Mouse (Mus musculus) layer of hippocampus, adult 2 months (tissue): ENCODE data around the gene Plcb3. TPM values are rescaled to one million over a fixed set of nuclear protein-coding genes. Genes with fewer than 3 reads are reported as not detected.

Source experiments
- DNase-seq, 2 experiments: peaks; one replicate each; pipeline ENCODE4 v3.0.0; 2022; ENCODE audit warnings: low spot score in 2 of 2
- H3K27ac ChIP-seq: fragments of 200-600 bp; 2 replicates; pipeline ENCODE4 v1.8.1; 2022
- H3K4me3 ChIP-seq: fragments of 200-600 bp; 2 replicates; pipeline ENCODE4 v1.8.1; 2022; ENCODE audit warnings: mild to moderate bottlenecking
- CTCF ChIP-seq: fragments of 200-600 bp; conservative IDR thresholded peaks from 2 replicates; pipeline ENCODE4 v1.8.1; 2022; ENCODE audit warnings: antibody characterized with exemption, mild to moderate bottlenecking, moderate library complexity
- long read RNA-seq, 2 experiments: library from polyadenylated mRNA; stranded (forward); transcript quantifications; one replicate each; pipeline ENCODE4 v2.0.0; 2021; ENCODE audit warnings: borderline mapping rate in 2 of 2
- total RNA-seq, 2 experiments: library from RNA; stranded (reverse); gene quantifications; 2 replicates each; pipeline ENCODE4 v1.2.3; 2021

Plcb3 gene
- total RNA-seq: 10 to 100 TPM; 14.8 to 17.4 TPM
- long read RNA-seq, experiment 1, full-length matches to known transcripts: 17 of 31 reads
- long read RNA-seq, experiment 1, partial matches to known transcripts: 7 of 31 reads
- long read RNA-seq, experiment 1, other reads (novel, unspliced or antisense): 7 of 31 reads
- long read RNA-seq, experiment 2, full-length matches to known transcripts: 25 of 33 reads
- long read RNA-seq, experiment 2, partial matches to known transcripts: 2 of 33 reads
- long read RNA-seq, experiment 2, other reads (novel, unspliced or antisense): 6 of 33 reads

DNA sequence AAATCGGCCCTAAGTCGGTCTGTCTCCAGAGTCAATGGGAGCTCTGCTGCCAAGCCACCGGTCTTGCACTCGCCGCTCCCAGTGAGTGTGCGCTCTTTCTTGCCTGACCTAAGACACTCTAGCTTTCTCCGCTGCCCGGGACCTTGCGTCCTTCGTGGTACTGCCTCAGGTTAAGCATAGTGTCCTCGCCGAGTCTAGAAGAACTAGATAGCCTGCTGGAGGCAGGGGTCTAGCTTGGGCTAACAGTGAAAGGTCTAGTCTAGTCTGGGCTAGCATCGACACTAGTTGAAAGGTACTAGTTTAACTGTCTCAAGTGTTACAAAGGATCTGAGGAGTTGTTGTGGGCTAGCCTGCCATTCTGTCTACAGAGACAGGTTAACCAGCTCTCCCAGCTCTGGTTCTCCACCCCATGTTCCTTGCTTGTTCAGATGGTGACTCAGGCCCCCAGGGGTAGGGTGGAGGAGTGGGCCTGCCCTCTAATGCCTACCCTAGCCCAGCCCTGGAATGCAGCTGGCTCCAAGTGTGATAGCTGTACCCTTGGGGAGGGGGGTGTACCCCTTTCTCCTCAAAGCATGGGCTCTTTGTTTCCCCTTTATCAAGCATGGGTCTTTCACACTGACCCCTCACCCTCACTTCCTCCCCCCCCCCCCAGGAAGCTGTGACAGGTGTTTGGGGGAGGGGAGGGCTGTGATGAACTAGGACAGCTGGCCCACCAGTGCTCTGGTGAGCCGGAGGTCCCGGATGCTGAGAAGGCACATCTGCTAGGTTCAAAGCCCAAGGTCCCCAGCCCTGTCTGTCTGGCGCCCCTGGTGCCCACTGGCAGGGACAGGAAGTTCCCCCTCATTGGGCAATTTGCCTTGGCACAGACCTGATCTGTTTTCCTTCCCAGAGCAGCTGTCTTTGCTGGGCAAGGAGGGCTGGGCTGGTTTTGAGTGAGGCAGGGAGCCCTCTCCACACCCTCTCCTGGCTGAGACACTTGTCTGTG, at the start of gene Plcb3:
Plcb3 (minus strand) TSS at position 934 of the 985 bp plus-strand sequence.
- peak within 1 kb of the TSS; percentile 88 for H3K27ac ChIP-seq
- peak; percentile 65 to 70 for DNase-seq
- peak within 1 kb of the TSS; percentile 59 for H3K4me3 ChIP-seq
- peak; percentile 59 for TF ChIP-seq CTCF

DNA sequence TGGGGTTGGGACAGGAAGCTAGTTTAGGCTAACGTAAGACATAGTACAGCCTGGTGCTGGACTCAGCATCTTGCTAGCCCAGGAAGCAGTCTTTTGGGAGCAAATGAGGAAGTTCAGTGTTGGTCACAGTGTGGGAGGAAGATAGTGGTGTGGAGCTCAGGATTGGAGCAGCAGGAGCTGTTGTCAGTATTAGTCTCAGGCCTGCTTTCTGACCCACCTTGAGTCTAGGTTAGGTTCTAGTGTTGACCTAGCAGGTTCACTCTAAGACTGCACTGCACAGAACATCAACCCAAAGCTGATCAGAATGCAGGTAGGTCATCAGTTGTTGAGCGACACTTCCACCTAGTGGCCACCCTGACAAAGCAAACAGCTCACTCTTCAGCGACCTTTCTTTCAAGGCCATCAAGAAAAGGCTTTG, 44.0 kb upstream of the Plcb3 start:
- peak; percentile 81 for TF ChIP-seq CTCF
- Histone ChIP-seq H3K27ac (no peak overlapping the region; the same call in 1 of the 2 replicates), H3K4me3 (no peak overlapping the region)
- DNase-seq: no peak

DNA sequence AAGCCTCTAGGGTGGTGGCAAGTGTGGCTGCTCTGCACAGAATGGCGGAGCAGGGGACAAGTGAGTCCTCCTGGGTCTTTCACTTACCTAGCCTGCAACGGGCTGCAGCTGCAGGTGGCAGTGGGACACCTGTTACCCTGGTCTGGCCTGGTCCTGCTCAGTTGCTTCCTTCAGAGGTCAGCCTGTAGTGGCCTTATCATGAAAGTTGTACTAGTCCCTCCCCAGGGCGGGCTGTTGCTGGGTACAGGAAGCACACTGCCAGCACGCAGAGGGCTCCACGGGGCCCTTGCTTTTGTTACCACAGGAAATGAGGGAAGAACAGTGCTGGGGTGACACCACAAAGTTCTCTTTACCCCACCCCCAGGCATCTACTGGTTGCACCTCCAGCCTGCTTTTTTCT, 42.9 kb upstream of the Plcb3 start, which contains the start of gene Fermt3:
Fermt3 (minus strand) TSS at position 279 of the 400 bp plus-strand sequence.
- TF ChIP-seq CTCF: no peak
- H3K27ac ChIP-seq: peak within 1 kb of the TSS; percentile 21
- no peak for DNase-seq
- H3K4me3 ChIP-seq: no peak within 1 kb of the TSS; the same call in 1 of the 2 replicates

DNA sequence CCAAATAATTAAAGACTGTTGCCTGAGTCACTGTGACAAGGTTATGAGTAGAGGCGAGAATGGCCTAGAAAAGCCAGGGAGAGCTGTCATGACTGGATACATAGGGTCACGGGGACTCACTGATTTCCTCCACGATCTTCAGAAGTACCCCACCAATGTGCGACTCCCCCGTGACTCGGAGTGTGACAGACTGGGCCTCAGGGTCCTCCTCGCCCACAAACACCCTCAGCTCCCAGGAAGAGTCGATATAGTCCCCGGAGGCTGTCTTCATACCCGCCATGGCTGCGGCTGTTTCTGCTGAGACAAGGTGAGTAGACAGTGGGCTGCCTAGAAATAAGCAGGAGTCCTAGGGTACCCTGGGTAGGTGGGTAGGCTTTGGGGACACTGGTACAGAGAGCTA, 42.3 kb upstream of the Plcb3 start:
- Histone ChIP-seq H3K4me3 (no peak overlapping the region; the same call in 1 of the 2 replicates), H3K27ac (0 out of 2 replicates have a peak overlapping the region, but pooled peaks have one; percentile 18)
- no peak for TF ChIP-seq CTCF
- DNase-seq: no peak

DNA sequence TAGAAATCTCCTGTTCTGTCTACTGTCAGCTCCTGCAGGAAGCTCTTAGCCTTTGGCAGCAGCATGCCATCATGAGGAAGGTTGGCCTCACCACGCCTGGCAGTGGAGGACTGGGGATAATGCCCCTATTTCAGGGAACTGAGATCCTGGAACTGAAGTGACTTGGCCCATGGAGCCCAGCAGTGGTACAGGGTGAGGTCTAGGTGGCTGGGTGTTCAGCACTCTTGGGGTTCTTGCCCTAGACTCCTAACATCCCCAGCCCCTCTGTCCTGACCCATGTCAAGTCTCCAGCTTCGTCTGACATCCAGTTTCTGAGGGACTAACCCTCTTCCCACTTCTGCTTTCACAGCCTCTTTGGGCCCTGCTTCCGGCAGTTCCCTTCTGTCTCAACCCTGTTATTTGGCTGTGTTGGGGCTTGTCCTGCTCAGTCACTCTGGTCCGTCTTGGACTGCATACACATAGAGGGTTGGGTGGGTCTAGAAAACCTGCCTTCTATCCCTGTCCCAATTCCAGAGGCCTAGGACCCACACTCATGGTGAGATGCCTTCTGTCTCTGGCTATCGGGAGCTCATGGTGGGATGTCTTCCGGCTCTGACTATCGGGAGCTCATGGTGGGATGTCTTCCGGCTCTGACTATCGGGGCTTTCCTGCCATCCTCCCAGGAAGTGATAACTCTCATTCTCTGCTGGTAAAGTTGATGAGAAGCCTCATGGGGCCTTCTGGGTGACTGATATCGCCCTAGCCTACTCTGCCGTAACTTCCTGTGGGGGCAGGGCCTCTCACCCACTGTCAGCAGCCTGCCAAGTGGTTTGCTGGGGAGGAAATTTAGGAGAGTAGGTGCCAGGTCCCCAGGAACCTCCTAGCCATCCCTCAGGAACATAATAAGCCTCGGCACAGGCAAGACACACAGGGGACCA, 41.5 kb upstream of the Plcb3 start:
- TF ChIP-seq CTCF: no peak
- Histone ChIP-seq H3K4me3 (no peak overlapping the region), H3K27ac (0 out of 2 replicates have a peak overlapping the region, but pooled peaks have one; percentile 18)
- DNase-seq: no peak

DNA sequence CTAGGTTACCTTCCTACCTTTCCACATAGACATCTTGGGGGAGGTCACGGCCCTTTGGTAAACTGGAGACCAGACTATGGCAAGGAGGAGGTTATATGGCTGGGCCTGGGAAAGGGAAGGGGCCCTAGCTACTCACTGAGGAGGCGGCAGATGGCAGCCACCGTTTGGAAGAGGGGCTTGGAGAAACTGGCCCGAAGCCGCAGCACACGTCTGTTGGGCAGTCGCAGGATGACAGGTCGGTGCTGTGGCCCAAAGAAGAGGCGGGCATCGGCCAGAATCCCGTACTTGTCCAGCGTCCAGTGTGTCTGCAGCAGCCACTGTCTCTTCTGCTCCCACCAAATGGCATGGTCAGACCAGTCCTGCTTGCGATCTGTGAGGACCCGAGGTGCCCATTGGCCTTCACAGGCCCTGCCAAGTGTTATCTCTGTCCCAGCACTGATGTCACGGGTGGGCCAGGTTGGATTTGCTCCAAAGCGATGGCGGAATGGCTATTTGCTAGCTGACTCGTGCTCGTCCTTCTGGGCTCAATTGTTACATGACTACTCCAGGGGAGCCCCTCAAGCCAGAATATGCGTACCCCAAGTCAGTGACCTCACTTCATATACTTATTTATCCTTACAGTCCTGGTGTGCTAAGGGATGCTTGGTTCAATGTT, 38.3 kb upstream of the Plcb3 start:
- TF ChIP-seq CTCF: no peak
- Histone ChIP-seq H3K4me3 (no peak overlapping the region), H3K27ac (no peak overlapping the region)
- no peak for DNase-seq

DNA sequence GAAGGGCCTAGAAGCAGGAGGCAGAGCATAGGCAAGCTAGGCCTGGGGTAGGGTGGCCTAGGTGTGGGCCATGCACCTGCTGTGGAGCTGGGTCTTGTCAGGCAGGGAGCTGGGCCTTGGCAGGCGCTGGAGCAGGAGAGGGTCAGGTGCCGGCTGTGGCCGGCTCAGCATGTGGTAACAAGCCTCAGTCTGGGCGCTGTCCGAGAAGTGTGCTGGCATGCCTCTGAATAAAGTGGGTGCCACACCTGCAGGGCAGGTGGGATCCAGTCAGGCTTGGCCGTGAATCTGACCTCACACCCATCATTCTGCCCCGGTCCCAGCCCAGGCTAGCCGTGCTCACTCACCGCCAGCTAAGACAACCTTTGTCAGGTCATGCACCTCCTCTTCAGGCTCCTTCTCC, 37.7 kb upstream of the Plcb3 start:
- TF ChIP-seq CTCF: no peak
- no peak for DNase-seq
- Histone ChIP-seq H3K27ac (no peak overlapping the region), H3K4me3 (no peak overlapping the region)

DNA sequence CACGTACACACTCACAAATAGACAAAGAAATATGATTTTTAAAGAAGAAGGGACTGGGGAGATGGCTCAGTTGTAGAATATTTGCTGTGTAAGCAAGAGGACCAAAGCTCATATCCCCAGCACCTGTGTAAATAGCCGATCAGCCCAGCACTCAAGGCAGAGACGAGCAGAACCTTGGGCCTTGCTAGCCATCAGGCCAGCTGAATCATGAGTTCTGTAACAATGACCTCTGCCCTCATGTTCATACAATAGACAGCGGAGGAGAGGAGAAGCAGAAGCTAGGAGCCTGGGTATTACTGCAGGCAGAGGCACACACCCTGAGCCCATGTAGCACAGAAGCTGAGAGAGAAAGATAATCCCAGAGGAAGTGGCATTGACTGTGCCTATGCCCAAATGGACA, 36.2 kb upstream of the Plcb3 start:
- TF ChIP-seq CTCF: no peak
- no peak for DNase-seq
- no peak overlapping the region for H3K4me3 ChIP-seq
- no peak overlapping the region for H3K27ac ChIP-seq

DNA sequence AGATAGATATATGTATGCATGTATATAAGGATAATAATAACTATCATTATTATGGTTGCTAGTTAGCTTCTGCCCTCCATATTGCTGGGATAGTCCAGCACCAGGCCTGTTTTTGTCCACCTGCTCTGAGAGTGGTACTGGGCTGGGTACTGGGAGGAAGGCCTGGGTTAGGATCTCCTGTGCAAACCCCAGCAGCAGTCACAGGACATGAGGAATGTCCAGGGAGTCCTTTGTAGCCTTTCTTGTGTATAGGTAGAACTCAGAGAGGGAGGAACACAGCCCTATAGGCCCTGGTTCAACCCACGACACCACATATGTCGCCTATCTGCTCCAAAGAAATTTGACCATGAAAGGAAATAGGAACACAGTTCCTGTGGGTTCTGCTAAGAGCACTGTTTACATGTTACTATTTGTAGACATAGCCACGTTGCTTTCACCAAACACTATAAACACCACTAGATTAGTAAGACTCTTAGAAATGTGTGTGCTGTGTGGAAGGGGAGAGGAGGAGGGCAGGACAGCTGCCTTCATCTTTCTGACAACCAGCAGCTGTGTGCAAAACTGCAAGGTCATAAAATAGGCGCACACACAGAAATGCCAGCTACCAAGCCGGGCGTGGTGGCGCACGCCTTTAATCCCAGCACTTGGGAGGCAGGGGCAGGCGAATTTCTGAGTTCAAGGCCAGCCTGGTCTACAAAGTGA, 30.8 kb upstream of the Plcb3 start:
- Histone ChIP-seq H3K4me3 (no peak overlapping the region), H3K27ac (no peak overlapping the region)
- no peak for DNase-seq
- no peak for TF ChIP-seq CTCF

DNA sequence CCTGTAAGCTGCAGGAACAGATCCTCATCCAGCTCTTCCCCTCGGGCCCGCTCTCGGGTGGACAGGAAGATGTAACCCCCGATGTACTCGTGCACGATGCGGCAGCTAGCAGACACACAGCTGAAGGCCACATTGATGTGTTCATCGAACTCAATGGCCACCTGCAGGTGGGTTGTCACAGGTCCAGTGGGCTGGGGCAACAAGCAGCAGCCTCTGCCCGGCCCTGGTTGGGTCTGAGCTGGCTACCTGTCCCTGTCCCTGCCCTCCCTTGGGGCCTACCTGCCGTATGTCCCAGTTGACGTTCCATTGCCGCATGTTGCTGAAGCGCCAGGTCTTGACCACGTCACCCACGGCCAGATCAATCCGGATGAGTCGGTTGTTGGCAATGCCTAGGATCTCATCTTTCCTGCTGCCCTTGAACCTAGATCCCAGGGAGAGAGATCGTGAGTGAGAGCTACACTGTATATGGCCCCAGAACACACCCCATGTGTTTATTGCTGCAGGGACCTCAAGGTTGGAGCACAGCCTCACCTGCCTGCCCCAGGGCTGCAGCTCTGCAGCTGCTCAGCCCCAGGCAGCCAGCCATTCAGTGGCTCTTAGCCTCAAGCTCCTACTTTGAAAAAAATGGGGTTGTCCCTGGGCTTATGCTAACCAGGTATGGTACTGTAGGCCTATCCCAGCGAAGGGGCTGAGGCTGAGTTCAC, 23.2 kb upstream of the Plcb3 start:
- no peak overlapping the region for H3K4me3 ChIP-seq
- H3K27ac ChIP-seq: no peak overlapping the region
- TF ChIP-seq CTCF: no peak
- no peak for DNase-seq
